Mouse (Mus musculus) spleen, postnatal 10 days (tissue): ENCODE measurements at regions not wholly inside any gene's neighbourhood (a gene's known extent, or its start where the extent isn't known, plus 50 kb on each side); places are given as distances from the start of the nearest gene placed in this dataset.

Experiments
- DNase-seq, 2 experiments: peaks; one replicate each; pipeline ENCODE4 v3.0.0; 2021 to 2022; ENCODE audit warnings: low spot score in 2 of 2

GRCm38 (mm10) chr3:62159031-62159430 lies 179.1 kb upstream of the Arhgef26 start:
- DNase-seq = peak; percentile 7 to 75

GRCm38 (mm10) chr3:62170647-62171046 lies 167.5 kb upstream of the Arhgef26 start:
- DNase-seq = no peak

GRCm38 (mm10) chr3:62187807-62188509 lies 150.2 kb upstream of the Arhgef26 start:
- no peak for DNase-seq

- DNase-seq = no peak
Measured at GRCm38 (mm10) chr3:62192466-62192865, 145.7 kb upstream of the Arhgef26 start.

DNA sequence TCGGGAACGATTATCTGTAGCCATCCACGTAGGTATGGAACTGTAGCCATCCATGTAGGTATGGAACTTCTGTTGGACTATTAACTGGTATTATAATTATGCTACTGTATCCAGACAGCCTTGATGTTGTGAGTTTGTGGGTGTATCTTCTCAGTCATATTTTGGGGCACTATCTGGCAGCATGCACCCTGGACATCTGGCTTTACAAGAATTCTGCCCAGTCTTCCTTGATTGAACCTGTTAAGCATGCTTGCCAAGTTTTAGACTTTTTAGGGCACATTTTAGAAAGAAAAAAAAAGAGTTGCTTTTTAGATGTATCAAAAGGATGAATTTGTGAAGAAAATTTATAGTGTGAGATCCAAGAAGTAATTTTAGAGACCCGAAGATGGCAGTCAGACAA lies 143.7 kb upstream of the Arhgef26 start:
- DNase-seq = no peak

DNA sequence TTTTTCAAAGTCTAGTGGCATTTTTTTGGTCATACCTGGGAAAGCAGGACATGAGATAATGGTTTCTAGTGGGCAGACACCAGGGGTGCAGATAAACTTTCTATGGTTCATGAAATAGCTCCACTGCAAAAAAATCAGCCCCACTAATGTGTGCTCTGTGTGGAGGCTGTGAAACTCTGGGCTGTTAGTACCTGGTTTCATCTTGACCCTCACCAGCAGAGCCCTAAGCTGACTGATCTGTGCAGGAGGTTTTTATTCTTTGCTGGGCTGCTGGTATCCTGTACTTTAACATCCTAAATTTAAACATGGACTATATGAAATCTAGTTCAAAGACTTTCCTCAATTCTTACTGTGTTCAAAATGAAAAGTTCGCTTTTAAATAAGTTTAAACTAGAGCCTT lies 141.5 kb upstream of the Arhgef26 start:
- DNase-seq = no peak

DNA sequence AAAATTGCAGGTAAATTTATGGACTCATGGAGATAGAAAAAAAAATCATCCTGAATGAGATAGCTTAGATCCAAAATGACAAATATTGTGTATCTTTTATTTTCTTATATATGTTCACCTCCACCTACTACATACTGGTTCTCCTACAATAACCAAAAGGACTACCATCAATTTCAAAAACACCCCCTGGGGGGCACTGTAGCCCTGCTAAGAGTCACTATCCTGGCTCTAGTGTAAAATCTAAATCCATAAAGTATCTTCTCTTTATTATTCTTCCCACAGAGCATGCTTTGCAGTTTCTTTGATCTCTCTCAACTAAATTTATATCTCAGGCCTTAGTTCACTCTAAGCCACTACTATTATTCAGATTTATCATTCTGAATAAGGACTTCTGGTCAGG lies 122.3 kb upstream of the Arhgef26 start:
- DNase-seq = no peak

GRCm38 (mm10) chr3:62217335-62217734 lies 120.8 kb upstream of the Arhgef26 start:
- no peak for DNase-seq

GRCm38 (mm10) chr3:62227697-62228096 lies 110.4 kb upstream of the Arhgef26 start:
- no peak for DNase-seq

GRCm38 (mm10) chr3:62228156-62228555 lies 110.0 kb upstream of the Arhgef26 start:
- DNase-seq = no peak

- DNase-seq = no peak
Measured at GRCm38 (mm10) chr3:62241031-62241430, 97.1 kb upstream of the Arhgef26 start.

DNA sequence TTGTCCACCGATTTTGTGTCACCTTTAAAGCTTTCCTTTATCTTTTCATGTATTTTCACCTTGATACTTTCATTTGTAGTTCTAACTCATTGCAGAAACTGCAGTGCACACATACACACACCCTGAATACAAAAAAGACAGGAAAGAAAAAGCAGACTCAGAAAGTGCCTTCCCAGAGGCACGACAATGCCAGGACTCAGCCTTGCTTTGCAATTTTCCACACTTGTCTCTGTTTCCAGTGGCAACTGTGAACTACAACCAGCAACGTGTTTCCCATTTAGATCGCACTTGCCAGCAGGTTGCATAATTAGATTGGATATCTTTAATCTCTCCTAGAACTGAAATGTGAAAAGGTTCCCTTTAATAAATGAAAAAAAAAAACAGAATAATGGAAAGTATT lies 66.4 kb upstream of the Arhgef26 start:
- no peak for DNase-seq

DNA sequence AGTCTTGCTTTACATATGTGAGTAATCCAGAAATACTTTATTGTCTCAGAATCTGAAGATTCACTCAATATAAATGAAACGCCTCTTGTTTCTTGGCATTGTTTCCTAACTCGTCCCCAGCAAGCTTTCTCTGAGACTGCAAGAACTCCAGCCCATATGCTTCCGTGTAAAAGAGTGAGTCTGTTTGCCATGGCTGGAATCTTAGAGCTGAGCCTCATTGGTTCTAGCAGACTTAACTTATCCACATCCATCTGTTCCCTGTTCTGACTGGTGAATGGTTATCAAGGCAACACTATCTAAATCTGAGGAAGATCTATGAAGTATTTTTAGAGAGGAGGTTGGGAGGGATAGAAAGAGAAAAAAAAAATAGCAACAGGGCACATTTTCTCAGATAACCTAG lies 59.9 kb upstream of the Arhgef26 start:
- no peak for DNase-seq

DNA sequence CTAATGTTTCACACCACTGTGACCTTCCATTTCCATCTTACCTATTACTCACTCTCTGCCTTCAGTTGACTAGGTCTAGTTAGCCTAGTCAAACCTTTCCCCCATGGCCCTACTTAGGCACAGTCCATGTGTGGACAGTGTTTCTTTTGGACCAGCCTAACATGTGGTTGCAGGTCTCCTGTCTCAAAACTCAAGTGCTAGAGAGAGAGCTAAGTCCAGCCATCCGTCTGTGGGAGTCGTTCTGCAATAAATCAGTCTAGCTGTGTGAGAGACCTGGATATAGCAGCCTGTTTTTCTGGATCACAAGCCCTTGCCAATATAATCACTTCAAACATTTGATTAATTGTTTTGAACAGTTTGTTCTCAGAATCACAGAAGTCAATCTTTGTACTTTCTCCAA lies 57.2 kb upstream of the Arhgef26 start:
- no peak for DNase-seq
